Mouse (Mus musculus) midbrain, embryonic 16.5 days (tissue): Measurements from ENCODE around the gene Adcy10. TPM values are rescaled to one million over a fixed set of nuclear protein-coding genes. Genes with fewer than 3 reads are reported as not detected.

Experiments
- ATAC-seq: fragments of 200-750 bp; cut with Nextera tagmentation; 2 replicates; pipeline ENCODE4 v1.8.0; 2017; ENCODE audit warnings: moderate TSS enrichment
- H3K27ac ChIP-seq: fragments of 300-500 bp; sonication (generic); 2 replicates; pipeline ENCODE4 v1.5.1; 2014; ENCODE audit warnings: mild to moderate bottlenecking, low read length, mixed read lengths
- H3K27me3 ChIP-seq: fragments of 300-500 bp; sonication (generic); 2 replicates; pipeline ENCODE4 v1.6.1; 2014; ENCODE audit warnings: low read depth, low read length, mixed read lengths; ENCODE audit not compliant: control insufficient read depth, insufficient read depth
- H3K36me3 ChIP-seq: fragments of 300-500 bp; sonication (generic); 2 replicates; pipeline ENCODE4 v1.6.1; 2014; ENCODE audit warnings: mild to moderate bottlenecking, low read length, moderate library complexity, mixed read lengths; ENCODE audit not compliant: control insufficient read depth, insufficient read depth
- H3K4me1 ChIP-seq: fragments of 300-500 bp; sonication (generic); 2 replicates; pipeline ENCODE4 v1.6.1; 2014; ENCODE audit warnings: mild to moderate bottlenecking, low read length, mixed read lengths; ENCODE audit not compliant: control insufficient read depth, insufficient read depth
- H3K4me2 ChIP-seq: fragments of 300-500 bp; sonication (generic); 2 replicates; pipeline ENCODE4 v1.6.1; 2014; ENCODE audit warnings: mild to moderate bottlenecking, low read length, mixed read lengths
- H3K4me3 ChIP-seq: fragments of 300-500 bp; sonication (generic); 2 replicates; pipeline ENCODE4 v1.5.1; 2014; ENCODE audit warnings: low read depth, mild to moderate bottlenecking, low read length, moderate library complexity, mixed read lengths
- H3K9ac ChIP-seq: fragments of 300-500 bp; sonication (generic); 2 replicates; pipeline ENCODE4 v1.6.1; 2014; ENCODE audit warnings: low read depth, low read length, mixed read lengths
- H3K9me3 ChIP-seq: fragments of 300-500 bp; sonication (generic); replicated peaks from 2 replicates; pipeline ENCODE4 v1.6.1; 2014; ENCODE audit warnings: mild to moderate bottlenecking, low read length, mixed read lengths; ENCODE audit not compliant: control insufficient read depth, poor library complexity, severe bottlenecking
- WGBS: fragments of 180-500 bp; shearing (Covaris S2); extraction: QIAGEN DNeasy Blood & Tissue Kit; methylation state at CpG from one replicate; pipeline ENCODE4 v1.1.7; 2014; 5-methylcytosine and 5-hydroxymethylcytosine counted together
- polyA plus RNA-seq: library from polyadenylated mRNA; unstranded; fragments of >200 nt; fragmentation: Nextera tagmentation; extraction: Ambion mirVana; gene quantifications from 2 replicates; pipeline ENCODE4 v1.2.1, GENCODE M21; 2015

Gene Adcy10
- polyA plus RNA-seq, 1 experiment from 2014 or later: 0.40 TPM

DNA sequence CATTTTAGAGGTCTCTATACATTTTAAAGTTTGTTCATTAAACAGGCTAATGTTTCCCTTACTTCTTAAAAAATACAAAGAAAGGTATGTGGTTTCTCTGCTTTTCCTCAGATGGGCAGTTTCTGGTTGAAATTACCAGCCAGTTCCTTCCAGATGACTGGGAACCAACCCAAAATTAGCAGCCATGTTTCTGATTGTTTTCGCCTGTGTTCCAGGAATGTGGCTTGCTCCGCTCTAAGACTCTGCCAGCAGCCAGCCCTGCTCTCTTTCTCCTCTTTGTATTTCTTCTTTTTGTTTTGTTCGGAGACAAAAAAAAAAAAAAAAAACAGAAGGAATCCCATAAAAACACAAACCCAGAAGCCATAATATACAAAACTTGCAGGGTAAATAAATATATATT lies 13.9 kb downstream of the Adcy10 start:
- H3K36me3 ChIP-seq: no peaks in the 10 kb centered on the region
- H3K9me3 ChIP-seq: no peaks in the 10 kb centered on the region
- no peak overlapping the region for H3K4me3 ChIP-seq
- no peak overlapping the region for H3K4me2 ChIP-seq
- no peak for ATAC-seq
- no peak overlapping the region for H3K27ac ChIP-seq
- H3K4me1 ChIP-seq: no peaks in the 10 kb centered on the region
- 49% methylated on average over 3 of the region's 3 CpGs for WGBS
- no peaks in the 10 kb centered on the region for H3K27me3 ChIP-seq
- no peak overlapping the region for H3K9ac ChIP-seq

DNA sequence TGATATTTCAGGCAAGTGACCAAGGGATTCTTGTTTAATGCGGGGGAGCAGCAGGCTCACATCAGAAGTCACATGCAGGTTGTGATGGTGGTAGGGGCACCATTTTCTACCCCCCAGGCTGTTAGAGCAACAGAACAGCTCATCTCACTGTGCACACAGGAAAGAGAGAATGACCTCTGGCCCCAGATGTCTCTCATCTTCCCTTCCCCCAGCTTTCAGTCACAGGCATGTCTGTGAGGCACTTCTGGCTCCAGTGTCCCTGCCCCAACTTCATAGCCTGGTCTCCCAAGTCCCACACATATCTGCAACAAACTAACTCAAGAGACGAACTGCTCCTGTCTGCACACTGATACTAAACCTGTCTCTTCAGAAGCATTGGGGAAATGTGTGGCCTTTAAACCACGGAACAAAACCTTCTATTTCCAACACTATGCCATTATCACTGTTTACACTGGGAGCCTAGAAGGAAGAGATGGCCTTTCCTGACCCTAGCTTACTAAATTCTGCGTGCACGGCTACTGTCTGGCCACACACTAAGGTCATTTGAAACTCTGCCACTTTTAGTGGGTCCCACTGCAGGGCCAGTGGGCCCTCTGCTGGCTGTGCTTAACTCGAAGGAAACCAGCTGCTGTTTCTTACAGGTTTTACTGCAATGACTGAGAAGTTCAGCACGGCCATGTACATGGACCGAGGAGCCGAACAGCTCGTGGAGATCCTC lies 18.5 kb downstream of the Adcy10 start:
- WGBS: 72% methylated on average over 10 of the region's 10 CpGs
- Histone ChIP-seq H3K4me1 (no peaks in the 10 kb centered on the region), H3K27me3 (no peaks in the 10 kb centered on the region), H3K4me3 (no peak overlapping the region), H3K9me3 (no peaks in the 10 kb centered on the region), H3K36me3 (no peaks in the 10 kb centered on the region), H3K4me2 (no peak overlapping the region), H3K9ac (no peak overlapping the region), H3K27ac (no peak overlapping the region)
- ATAC-seq: no peak

DNA sequence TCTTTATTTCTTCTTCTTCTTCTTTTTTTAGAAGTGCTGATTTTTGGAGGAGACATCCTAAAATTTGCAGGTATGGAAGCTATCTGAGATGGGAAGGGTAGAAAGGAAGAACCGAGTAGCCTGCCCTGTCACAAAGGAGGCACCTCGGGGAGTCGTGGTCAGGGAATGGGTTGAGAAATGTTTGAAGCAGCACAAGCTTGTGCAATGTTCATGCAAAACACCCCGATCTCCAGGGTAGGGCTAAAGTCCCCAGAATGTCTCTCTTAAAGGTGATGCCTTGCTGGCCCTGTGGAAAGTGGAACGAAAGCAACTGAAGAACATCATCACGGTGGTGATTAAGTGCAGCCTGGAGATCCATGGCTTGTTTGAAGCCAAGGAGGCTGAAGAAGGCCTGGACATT lies 21.3 kb downstream of the Adcy10 start:
- no peak overlapping the region for H3K4me3 ChIP-seq
- H3K36me3 ChIP-seq: no peaks in the 10 kb centered on the region
- H3K4me1 ChIP-seq: no peaks in the 10 kb centered on the region
- H3K9me3 ChIP-seq: no peaks in the 10 kb centered on the region
- H3K4me2 ChIP-seq: no peak overlapping the region
- H3K9ac ChIP-seq: no peak overlapping the region
- no peaks in the 10 kb centered on the region for H3K27me3 ChIP-seq
- no peak for ATAC-seq
- H3K27ac ChIP-seq: no peak overlapping the region
- 89% methylated on average over 6 of the region's 6 CpGs for WGBS

DNA sequence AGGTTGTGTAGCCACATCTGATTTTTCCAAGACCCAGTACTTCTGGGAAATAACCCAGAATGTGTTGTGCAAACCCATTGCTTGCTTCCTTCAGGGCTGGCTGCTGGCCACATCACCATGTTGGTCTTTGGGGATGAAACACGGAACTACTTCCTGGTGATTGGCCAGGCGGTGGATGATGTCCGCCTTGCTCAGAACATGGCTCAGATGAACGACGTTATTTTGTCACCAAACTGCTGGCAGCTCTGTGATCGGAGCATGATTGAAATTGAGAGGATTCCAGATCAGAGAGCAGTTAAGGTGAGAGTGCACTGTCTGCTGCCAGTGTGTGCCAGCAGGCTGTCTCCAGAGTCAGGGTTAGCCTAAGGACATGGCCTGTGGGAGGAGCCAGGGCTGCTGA lies 25.2 kb downstream of the Adcy10 start:
- Histone ChIP-seq H3K4me2 (no peak overlapping the region), H3K9ac (no peak overlapping the region), H3K27me3 (no peaks in the 10 kb centered on the region), H3K36me3 (no peaks in the 10 kb centered on the region), H3K9me3 (no peaks in the 10 kb centered on the region), H3K27ac (no peak overlapping the region), H3K4me1 (no peaks in the 10 kb centered on the region), H3K4me3 (no peak overlapping the region)
- WGBS: 93% methylated on average over 6 of the region's 6 CpGs
- no peak for ATAC-seq

DNA sequence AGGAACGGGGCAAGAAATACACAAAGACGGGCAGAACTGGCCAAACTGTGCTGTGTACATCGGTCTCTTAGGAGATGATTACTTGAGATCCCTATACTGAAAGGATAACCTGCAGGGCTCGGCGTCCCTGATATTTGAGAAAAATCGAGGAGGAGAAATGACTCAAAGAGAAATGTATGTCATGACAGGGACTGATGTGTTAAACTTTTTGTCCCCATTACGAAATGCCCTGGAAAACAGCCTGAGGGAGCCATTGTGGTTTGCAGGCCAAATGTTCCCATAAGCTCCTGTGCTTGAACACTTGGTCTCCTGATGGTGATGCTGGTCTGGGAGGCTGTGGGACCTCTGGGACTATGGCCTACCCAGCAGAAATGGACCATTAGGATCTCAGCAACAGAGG lies 35.7 kb downstream of the Adcy10 start:
- Histone ChIP-seq H3K36me3 (no peaks in the 10 kb centered on the region), H3K4me1 (no peaks in the 10 kb centered on the region), H3K27ac (no peak overlapping the region), H3K9me3 (no peaks in the 10 kb centered on the region), H3K4me2 (no peak overlapping the region), H3K9ac (no peak overlapping the region), H3K4me3 (no peak overlapping the region), H3K27me3 (no peaks in the 10 kb centered on the region)
- 89% methylated on average over 7 of the region's 7 CpGs for WGBS
- no peak for ATAC-seq

DNA sequence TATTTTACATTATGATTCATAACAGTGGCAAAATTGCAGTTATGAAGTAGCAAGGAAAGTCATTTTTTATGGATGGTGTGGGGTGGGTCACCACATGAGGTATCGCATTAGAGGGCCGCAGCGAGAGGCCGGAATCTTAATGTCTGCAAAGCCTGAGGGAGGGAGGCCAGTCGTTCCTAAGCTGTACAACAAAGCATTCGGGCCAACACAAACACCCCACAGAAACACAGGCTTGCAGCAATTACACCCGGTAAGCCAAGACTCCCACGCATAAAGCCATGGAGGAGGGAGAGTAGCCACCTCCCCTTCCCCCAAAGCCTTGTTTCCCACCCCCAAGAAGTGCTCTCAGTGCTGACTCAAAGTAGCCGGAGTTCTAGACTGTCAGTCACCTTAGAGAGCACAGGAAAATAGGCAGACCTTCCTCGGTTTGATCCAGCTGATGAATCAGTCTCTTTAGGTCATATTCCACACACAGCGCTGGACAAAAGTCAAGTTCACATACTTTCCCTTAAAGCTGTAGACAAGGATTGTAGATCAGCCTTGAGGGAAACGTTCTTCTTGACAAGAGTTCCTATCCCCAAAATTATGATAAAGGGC lies 51.2 kb downstream of the Adcy10 start:
- H3K4me1 ChIP-seq: no peaks in the 10 kb centered on the region
- H3K9ac ChIP-seq: no peak overlapping the region
- H3K27ac ChIP-seq: no peak overlapping the region
- 66% methylated on average over 12 of the region's 12 CpGs for WGBS
- H3K27me3 ChIP-seq: no peaks in the 10 kb centered on the region
- ATAC-seq: no peak
- no peaks in the 10 kb centered on the region for H3K9me3 ChIP-seq
- no peaks in the 10 kb centered on the region for H3K36me3 ChIP-seq
- H3K4me3 ChIP-seq: no peak overlapping the region
- no peak overlapping the region for H3K4me2 ChIP-seq

DNA sequence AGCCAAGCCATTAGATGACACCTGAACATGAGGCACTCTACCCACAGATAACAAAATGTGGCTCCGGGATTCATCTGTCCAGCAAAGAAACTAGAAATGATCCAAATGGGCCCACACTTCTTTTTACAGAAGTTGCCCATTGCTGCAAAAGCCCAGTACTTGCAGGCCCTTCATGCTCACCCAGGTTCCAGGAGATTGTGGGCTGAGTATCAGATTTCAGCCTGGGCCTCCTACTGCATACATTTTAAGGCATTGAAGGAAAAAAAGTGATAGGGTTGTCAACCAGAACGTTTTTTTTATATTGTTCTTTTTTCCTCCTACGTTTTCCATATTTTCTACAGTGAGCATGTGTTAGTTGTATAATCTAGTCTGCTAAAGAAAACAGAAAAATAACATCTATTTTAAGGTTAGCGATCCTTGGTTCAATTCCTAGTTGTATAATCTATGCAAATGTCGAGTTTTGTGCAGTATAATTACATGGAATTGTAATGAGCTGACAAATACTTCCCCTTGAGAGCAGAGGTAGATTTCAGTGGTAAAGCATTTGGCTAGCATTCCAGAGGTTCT lies 52.3 kb downstream of the Adcy10 start:
- ATAC-seq: no peak
- 63% methylated on average over 5 of the region's 5 CpGs for WGBS
- no peak overlapping the region for H3K4me3 ChIP-seq

DNA sequence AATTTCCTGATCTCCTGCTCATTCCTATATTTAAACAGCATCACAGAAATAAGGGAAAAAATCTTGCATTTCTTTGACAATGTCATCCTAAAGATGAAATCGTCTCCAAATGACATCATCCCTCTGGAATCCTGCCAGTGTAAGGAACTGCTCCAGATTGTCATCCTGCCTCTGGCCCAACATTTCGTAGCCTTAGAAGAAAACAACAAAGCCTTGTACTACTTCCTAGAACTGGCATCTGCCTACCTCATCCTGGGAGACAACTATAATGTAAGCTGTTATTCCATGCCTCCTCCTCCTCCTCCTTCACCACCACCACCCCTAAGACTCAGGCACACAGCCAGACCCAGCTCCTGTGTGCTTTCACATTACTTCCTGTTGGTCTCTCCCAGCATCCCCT lies 71.7 kb downstream of the Adcy10 start:
- H3K27ac ChIP-seq: no peak overlapping the region
- H3K9me3 ChIP-seq: no peaks in the 10 kb centered on the region; the same call in 1 of the 2 replicates
- no peaks in the 10 kb centered on the region for H3K27me3 ChIP-seq
- H3K9ac ChIP-seq: no peak overlapping the region
- ATAC-seq: no peak
- no peaks in the 10 kb centered on the region for H3K4me1 ChIP-seq
- 63% methylated on average over 2 of the region's 2 CpGs for WGBS
- no peak overlapping the region for H3K4me3 ChIP-seq
- H3K4me2 ChIP-seq: no peak overlapping the region
- no peaks in the 10 kb centered on the region for H3K36me3 ChIP-seq

More for the DNA sequence above, 52.3 kb downstream of the Adcy10 start:
- Histone ChIP-seq H3K9me3 (no peaks in the 10 kb centered on the region), H3K36me3 (no peaks in the 10 kb centered on the region), H3K4me1 (no peaks in the 10 kb centered on the region), H3K4me2 (no peak overlapping the region), H3K27ac (no peak overlapping the region), H3K9ac (no peak overlapping the region), H3K27me3 (no peaks in the 10 kb centered on the region)

DNA sequence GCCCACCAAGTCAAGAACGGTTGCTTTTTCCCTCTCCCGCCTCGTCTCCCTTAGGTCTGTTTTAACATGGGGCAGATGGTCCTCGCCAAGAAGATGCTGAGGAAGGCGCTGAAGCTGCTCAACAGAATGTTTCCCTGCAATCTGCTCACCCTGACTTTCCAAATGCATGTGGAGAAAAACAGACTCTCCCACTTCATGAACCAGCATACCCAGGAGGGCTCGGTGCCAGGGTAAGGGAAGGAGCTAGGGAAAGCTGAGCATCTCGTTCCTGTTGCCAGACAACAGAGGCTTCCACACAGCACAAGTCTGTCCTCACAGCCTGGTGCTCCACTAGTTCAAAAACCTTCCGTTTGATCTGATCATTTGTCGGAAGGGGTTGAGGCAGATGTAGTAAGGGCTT lies 74.1 kb downstream of the Adcy10 start:
- Histone ChIP-seq H3K9ac (no peak overlapping the region), H3K36me3 (no peaks in the 10 kb centered on the region), H3K27me3 (no peaks in the 10 kb centered on the region), H3K4me3 (no peak overlapping the region), H3K4me1 (no peaks in the 10 kb centered on the region), H3K9me3 (no peaks in the 10 kb centered on the region), H3K4me2 (no peak overlapping the region), H3K27ac (no peak overlapping the region)
- WGBS: 88% methylated on average over 9 of the region's 9 CpGs
- ATAC-seq: no peak
